Mouse (Mus musculus) kidney, embryonic 14.5 days (tissue): ENCODE results near the gene Gnb3. TPM values are rescaled to one million over a fixed set of nuclear protein-coding genes. Genes with fewer than 3 reads are reported as not detected.
A peak's percentile ranks its signal among the peaks of the same experiment; 100 is the strongest.

Source experiments
- ATAC-seq: fragments of 200-750 bp; cut with Nextera tagmentation; 2 replicates; pipeline ENCODE4 v1.8.0; 2017; ENCODE audit warnings: moderate number of reproducible peaks, mild to moderate bottlenecking, moderate TSS enrichment, moderate library complexity; ENCODE audit not compliant: low FRiP score, low TSS enrichment
- H3K27ac ChIP-seq: fragments of 300-500 bp; sonication (generic); 2 replicates; pipeline ENCODE4 v1.5.1; 2014; ENCODE audit warnings: low read depth, mild to moderate bottlenecking, low read length, moderate library complexity, mixed read lengths
- H3K27me3 ChIP-seq: fragments of 300-500 bp; sonication (generic); 2 replicates; pipeline ENCODE4 v1.6.1; 2014; ENCODE audit warnings: mild to moderate bottlenecking, low read length; ENCODE audit not compliant: control insufficient read depth, insufficient read depth
- H3K36me3 ChIP-seq: fragments of 300-500 bp; sonication (generic); 2 replicates; pipeline ENCODE4 v1.6.1; 2014; ENCODE audit warnings: low read length, mixed read lengths; ENCODE audit not compliant: control insufficient read depth, insufficient read depth
- H3K4me1 ChIP-seq: fragments of 300-500 bp; sonication (generic); 2 replicates; pipeline ENCODE4 v1.6.1; 2014; ENCODE audit warnings: low read length, mixed read lengths; ENCODE audit not compliant: control insufficient read depth, insufficient read depth
- H3K4me2 ChIP-seq: fragments of 300-500 bp; sonication (generic); replicated peaks from 2 replicates; pipeline ENCODE4 v1.6.1; 2014; ENCODE audit warnings: low read depth, mild to moderate bottlenecking, low read length
- H3K4me3 ChIP-seq: fragments of 300-500 bp; sonication (generic); 2 replicates; pipeline ENCODE4 v1.5.1; 2014; ENCODE audit warnings: mild to moderate bottlenecking, low read length
- H3K9ac ChIP-seq: fragments of 300-500 bp; sonication (generic); 2 replicates; pipeline ENCODE4 v1.6.1; 2014; ENCODE audit warnings: low read depth, mild to moderate bottlenecking, low read length, moderate library complexity
- H3K9me3 ChIP-seq: fragments of 300-500 bp; sonication (generic); 2 replicates; pipeline ENCODE4 v1.6.1; 2016; ENCODE audit warnings: low read length; ENCODE audit not compliant: control insufficient read depth
- whole genome bisulfite sequencing: fragments of 180-500 bp; shearing (Covaris S2); extraction: QIAGEN DNeasy Blood & Tissue Kit; methylation state at CpG from one replicate; pipeline ENCODE4 v1.1.7; 2014; 5-methylcytosine and 5-hydroxymethylcytosine counted together
- polyA plus RNA-seq: library from polyadenylated mRNA; unstranded; fragments of >200 nt; fragmentation: Nextera tagmentation; extraction: Ambion mirVana; gene quantifications from 2 replicates; pipeline ENCODE4 v1.2.1, GENCODE M21; 2014

The Gnb3 gene
- polyA plus RNA-seq, 1 experiment from 2014 or later = 1.3 TPM

DNA sequence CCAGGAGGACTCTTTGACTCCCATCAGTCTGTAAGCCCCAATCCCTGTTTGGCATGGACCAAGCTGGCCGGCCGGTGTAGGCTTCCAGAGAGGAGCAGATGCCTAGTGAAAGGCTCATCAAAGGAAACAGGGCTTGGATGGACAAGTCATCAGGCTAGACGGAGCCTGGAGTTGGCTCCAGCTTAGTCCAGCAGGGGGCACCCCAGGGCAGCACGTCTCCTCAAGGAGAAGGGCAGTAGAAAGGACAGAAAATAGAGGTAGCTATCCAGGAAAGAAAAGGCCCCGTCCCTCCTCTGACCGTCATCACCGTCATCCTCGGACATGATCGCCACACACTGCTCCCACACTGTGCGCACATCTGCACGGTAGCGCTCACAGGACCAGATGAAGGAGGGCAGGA is 19.6 kb upstream of the Gnb3 start:
- H3K9me3 ChIP-seq = no peaks in the 10 kb centered on the region
- peak overlapping the region; percentile 10; the same call in 1 of the 2 replicates for H3K4me2 ChIP-seq
- H3K4me3 ChIP-seq = no peak overlapping the region
- no peak overlapping the region for H3K27ac ChIP-seq
- H3K9ac ChIP-seq = no peak overlapping the region
- no peaks in the 10 kb centered on the region; the same call in 1 of the 2 replicates for H3K36me3 ChIP-seq
- ATAC-seq = 0 out of 2 replicates have a peak, but pooled peaks have one; percentile 1
- peaks cover 6% of the 10 kb centered on the region for H3K27me3 ChIP-seq
- peaks cover 33% of the 10 kb centered on the region for H3K4me1 ChIP-seq
- 9% methylated on average over 12 of the region's 12 CpGs for WGBS

DNA sequence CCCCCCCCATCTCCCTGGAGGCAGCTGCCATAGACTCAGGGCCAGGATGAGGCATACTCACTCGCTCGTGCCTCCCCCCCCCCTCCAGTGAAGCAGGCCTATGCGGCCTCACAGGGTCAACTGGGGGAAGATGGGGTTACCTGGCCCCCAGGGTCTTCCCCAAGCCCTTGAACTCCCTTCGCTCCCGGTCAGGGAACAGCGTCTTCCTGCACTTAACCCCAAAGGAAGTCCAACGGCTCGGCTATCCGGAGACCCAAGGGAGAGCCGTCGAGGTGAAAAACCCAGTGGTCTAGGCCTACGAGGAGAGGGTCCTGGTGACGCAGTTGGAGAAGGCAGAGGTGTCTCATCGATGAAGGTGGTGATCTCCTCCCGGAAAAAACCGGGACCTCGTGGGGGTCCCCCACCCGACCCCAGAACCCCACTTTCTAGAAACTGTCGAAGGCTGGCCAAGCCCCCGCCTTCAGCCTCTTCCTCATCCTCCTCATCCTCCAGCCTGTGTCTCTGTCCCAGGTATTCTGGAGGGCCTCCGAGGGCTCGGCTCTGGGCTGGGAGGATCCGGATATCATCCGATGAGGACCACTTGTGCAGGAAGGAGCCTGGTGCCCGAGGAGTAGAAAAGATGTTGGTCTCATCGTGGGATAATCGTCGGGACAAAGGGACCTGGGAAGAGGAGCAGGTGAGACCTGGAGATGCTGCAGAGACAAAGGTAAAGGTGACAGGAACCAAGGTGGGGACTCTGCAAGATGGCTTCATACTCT is 18.7 kb upstream of the Gnb3 start:
- Histone ChIP-seq H3K27ac (no peak overlapping the region), H3K9me3 (no peaks in the 10 kb centered on the region), H3K4me2 (peak overlapping the region; percentile 90), H3K27me3 (peaks cover 6% of the 10 kb centered on the region), H3K36me3 (peaks cover 3% of the 10 kb centered on the region; the same call in 1 of the 2 replicates), H3K9ac (no peak overlapping the region), H3K4me1 (peaks cover 33% of the 10 kb centered on the region), H3K4me3 (no peak overlapping the region)
- WGBS = 77% methylated on average over 28 of the region's 28 CpGs
- ATAC-seq = no peak

DNA sequence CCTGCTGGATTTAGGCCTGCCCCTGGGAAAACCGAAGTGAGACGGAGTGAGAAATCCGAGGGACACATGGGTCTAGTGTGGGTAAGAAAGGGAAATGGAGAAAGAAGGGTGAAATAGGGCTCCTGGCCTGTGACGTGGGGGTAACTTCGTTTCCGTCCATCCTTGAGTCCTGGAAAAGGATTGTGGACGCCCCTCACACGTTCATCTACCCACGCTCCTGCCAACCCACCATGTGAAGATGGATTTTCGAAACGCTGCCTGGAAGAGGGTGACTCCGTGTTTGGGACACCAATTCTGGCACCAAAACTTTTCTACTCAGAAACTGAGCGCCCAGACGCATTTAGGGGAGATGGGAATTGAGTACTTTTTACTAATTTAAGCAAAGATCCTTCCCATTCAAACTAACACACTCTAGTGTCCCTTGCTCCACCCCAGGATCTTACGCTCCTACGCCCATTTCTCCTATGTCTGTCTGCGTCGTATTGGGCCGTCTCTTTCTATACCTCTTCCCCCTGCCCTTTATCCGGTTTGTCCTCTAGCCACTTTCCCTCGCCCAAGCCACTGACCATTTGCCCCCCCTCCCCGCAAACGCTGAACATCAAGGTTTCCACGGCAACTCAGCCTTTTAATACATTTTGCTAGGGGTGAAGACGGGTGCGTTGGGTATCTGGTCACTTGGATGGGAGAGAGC is 17.9 kb upstream of the Gnb3 start:
- Histone ChIP-seq H3K27me3 (peaks cover 3% of the 10 kb centered on the region), H3K27ac (peak overlapping the region; percentile 95; the same call in 1 of the 2 replicates), H3K9me3 (no peaks in the 10 kb centered on the region), H3K4me3 (peak overlapping the region; percentile 74), H3K36me3 (peaks cover 3% of the 10 kb centered on the region; the same call in 1 of the 2 replicates), H3K4me1 (peaks cover 29% of the 10 kb centered on the region), H3K4me2 (peak overlapping the region; percentile 90), H3K9ac (peak overlapping the region; percentile 93)
- 30% methylated on average over 26 of the region's 26 CpGs for WGBS
- no peak for ATAC-seq

DNA sequence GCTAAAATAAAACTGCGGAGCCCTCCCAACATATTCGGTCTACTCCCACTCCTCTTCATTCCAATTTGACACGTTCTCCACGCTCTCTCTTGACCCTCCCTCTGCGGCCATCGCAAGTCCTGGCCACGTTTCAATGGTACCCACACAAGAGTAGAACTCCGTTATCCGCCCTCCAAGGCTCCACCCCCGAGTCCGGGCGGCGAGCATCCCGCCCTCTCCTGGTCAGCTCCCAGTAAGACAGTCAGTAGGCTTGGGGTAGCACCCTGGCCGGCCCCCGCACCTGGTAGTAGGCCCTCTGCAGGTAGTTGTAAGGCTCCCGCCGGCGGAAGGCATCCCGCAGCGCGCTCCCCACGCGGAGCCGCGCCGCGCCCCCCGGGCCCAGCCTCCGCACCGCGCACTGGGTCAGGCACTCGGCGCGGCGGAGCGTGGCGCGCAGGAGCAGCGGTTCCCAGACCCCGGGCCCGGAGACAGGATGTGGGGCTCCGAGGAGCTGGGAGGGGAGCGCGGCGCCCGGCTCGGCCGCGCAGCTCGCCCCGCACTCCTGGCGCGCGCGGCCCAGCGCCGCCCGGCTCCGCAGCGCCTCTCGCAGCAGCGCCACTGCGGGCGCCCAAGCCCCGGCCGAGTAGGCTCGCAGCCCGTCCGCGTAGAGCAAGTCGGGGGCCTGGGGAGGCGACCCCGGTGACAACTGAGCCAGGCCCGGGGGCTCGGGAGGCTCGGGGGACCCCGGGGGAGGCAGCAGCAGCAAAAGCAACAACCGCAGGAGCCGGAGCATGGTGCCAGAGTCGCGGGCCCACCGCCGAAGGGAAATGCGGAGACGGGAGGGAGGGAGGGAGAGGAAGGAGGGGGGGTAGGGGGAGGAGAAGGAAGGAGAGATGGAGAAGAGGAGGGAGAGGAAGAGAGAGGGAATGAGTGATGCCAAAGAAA is 17.1 kb upstream of the Gnb3 start, which contains the start of gene P3h3:
Gene P3h3 (minus strand): TSS at position 837 of the 924 bp plus-strand sequence.
- H3K4me1 ChIP-seq = peaks cover 26% of the 10 kb centered on the region
- no peaks in the 10 kb centered on the region for H3K9me3 ChIP-seq

DNA sequence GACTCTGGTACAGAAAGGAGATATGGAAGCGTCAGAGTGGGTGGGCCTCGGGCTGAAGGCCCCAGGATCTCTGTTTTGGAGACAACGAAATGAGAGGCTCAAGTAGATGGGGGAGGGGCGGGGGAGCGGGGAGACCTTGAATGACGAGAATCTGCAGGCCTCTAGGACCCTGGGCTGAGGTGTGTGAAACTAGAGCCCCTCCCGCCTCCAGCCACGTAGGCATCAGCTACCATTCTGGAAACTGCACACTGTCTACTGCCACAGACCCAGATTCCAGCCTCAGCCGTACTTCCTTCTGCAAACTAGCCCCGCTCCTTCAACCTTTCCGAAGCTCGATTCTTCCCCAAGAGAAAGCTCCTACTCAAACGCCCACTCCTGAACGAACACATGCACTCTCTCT is 16.2 kb upstream of the Gnb3 start:
- peak overlapping the region; percentile 90 for H3K4me2 ChIP-seq
- H3K9me3 ChIP-seq = no peaks in the 10 kb centered on the region
- peak overlapping the region; percentile 93; the same call in 1 of the 2 replicates for H3K9ac ChIP-seq
- peak overlapping the region; percentile 74 for H3K4me3 ChIP-seq
- no peaks in the 10 kb centered on the region for H3K27me3 ChIP-seq
- H3K4me1 ChIP-seq = peaks cover 19% of the 10 kb centered on the region
- 4% methylated on average over 14 of the region's 14 CpGs for WGBS
- peak overlapping the region; percentile 51; the same call in 1 of the 2 replicates for H3K27ac ChIP-seq
- peaks cover 3% of the 10 kb centered on the region; the same call in 1 of the 2 replicates for H3K36me3 ChIP-seq
- ATAC-seq = peak; percentile 48; the same call in 1 of the 2 replicates

More for the DNA sequence above, 17.1 kb upstream of the Gnb3 start, which contains the start of gene P3h3:
- WGBS = under 1% methylated on average over 69 of the region's 86 CpGs
- Histone ChIP-seq H3K4me3 (peak within 1 kb of the TSS; percentile 74), H3K9ac (peak within 1 kb of the TSS; percentile 93), H3K4me2 (peak within 1 kb of the TSS; percentile 90), H3K36me3 (peaks cover 3% of the 10 kb centered on the region; the same call in 1 of the 2 replicates), H3K27me3 (no peaks in the 10 kb centered on the region), H3K27ac (peak within 1 kb of the TSS; percentile 95)
- peak; percentile 82 for ATAC-seq

DNA sequence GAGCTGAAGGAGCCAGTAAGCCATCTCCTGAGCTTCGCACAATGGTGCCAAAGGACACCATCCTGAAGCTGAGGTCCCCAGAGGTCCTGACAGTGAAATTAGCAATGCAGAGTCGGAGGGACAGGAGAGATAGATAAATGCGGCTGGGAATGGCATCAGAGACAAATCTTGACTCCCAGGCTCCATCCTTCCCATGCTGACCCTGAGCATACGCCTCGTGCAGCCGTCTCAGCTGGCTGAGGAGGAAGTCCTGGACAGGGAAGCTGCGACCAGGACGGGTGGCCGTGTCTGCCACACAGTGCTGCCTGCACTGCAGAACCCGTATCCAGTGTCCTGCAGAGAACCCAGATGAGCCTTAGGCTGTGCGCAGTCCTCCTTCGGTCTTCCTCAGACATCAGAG is 14.6 kb upstream of the Gnb3 start:
- Histone ChIP-seq H3K27ac (no peak overlapping the region), H3K36me3 (peaks cover 6% of the 10 kb centered on the region; the same call in 1 of the 2 replicates), H3K4me1 (peaks cover 13% of the 10 kb centered on the region), H3K4me3 (no peak overlapping the region), H3K9me3 (no peaks in the 10 kb centered on the region), H3K27me3 (no peaks in the 10 kb centered on the region), H3K4me2 (no peak overlapping the region), H3K9ac (no peak overlapping the region)
- ATAC-seq = no peak
- 70% methylated on average over 12 of the region's 12 CpGs for WGBS

DNA sequence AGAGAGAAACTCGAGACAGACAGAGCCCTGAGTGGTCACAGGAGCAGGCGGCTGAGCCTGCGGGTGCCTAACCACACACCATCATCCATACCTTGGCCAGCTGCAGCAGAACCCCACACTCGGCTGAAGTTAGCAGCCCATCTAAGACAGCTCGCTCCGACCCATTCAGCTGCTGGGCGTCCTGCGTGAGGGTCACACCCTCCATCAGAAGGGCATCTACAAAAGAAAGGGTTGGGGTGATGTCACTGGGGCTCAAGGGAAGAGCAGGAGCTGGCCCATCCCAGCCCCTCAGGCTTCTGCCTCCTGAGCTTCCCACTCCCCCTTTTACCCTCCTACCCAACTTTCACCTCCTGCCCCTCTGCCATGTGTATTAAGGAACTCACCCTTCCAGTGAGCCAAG is 10.5 kb upstream of the Gnb3 start:
- H3K27ac ChIP-seq = no peak overlapping the region
- H3K4me2 ChIP-seq = no peak overlapping the region
- no peak for ATAC-seq
- no peak overlapping the region for H3K4me3 ChIP-seq
- no peaks in the 10 kb centered on the region for H3K9me3 ChIP-seq
- H3K9ac ChIP-seq = no peak overlapping the region
- H3K4me1 ChIP-seq = no peaks in the 10 kb centered on the region
- H3K27me3 ChIP-seq = no peaks in the 10 kb centered on the region
- 52% methylated on average over 8 of the region's 8 CpGs for WGBS
- H3K36me3 ChIP-seq = peaks cover 12% of the 10 kb centered on the region; the same call in 1 of the 2 replicates

DNA sequence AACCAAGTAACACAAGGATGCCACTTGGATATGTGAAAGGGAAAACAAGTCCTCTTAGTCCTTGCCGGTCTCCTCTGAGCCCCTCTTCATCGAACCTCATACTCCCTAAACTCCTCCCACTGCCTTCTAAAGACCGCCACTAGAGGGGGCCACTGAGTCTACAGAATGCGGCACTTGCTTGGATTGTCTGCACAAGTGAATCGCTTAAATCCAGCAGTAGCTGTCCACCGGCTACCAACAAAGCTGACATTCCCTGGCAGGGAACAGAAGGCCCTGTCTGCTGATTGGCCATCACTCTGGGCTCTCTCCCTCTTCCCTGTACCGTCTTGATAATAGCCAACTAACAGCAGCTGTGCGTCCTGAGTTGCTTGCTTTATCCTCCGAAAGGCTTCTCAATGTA is 7.2 kb upstream of the Gnb3 start:
- Histone ChIP-seq H3K9ac (no peak overlapping the region), H3K4me1 (no peaks in the 10 kb centered on the region), H3K27ac (no peak overlapping the region), H3K4me3 (no peak overlapping the region), H3K27me3 (no peaks in the 10 kb centered on the region), H3K4me2 (no peak overlapping the region), H3K36me3 (peaks cover 21% of the 10 kb centered on the region; the same call in 1 of the 2 replicates), H3K9me3 (no peaks in the 10 kb centered on the region)
- peak; percentile 76 for ATAC-seq
- WGBS = 12% methylated on average over 9 of the region's 9 CpGs
